Mouse (Mus musculus): Measurements from ENCODE around the gene Grin2c.

- TF ChIP-seq CTCF (IDR thresholded peaks at IDR 0.05; ENCODE audit: insufficient read depth, low read length), result no peak
- TF ChIP-seq POLR2A (IDR thresholded peaks at IDR 0.05; ENCODE audit: borderline replicate concordance, extremely low read depth, low read depth, low read length), result no peak
Observed at GRCm38 (mm10) chr11:115231168-115231915, 35.7 kb downstream of the Grin2c start.
